Mouse (Mus musculus): Measurements from ENCODE around the gene Ccdc120. TPM values are rescaled to one million over a fixed set of nuclear protein-coding genes. Genes with fewer than 3 reads are reported as not detected.
A peak's percentile ranks its signal among the peaks of the same experiment; 100 is the strongest.

The Ccdc120 gene
- polyA plus RNA-seq, 1 experiment = 65.1 TPM

DNA sequence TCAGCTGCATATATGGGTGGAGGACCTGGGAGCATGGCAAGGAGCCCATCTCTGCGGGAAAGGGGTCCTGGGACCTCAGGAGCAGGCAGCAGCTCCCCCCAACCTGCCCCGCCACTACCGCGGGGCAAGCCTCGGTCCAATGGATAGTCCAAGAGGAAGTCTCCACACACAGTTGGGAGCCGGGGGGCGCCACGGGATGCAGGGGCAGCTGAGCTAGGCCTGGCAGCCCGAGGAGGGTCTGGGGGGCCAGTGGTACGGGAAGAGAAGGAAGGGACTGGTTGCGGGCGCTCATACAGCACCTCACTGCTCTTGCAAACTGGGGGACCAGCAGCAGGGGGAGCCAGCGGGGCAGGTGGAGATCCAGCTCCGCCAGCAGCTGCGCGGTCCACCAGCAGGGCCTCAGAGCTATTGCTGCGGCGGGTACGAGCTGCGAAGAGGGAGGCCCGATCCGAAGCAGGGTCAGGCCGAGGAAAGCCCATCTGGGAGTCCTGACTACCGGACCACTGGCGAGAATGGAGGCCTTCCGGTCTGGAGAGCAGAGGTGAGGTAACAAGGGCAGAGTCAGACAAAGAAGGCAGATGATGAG, 17.0 kb downstream of the Ccdc120 start:
- no peak overlapping the region for H3K27ac ChIP-seq (ENCODE audit: insufficient read depth, low read depth, low read length)
- H3K4me3 ChIP-seq (ENCODE audit: low read depth, low read length) = 0 out of 2 replicates have a peak overlapping the region, but pooled peaks have one; percentile 33
- 36% methylated on average over 25 of the region's 26 CpGs for WGBS
- TF ChIP-seq POLR2A (IDR thresholded peaks at IDR 0.05; ENCODE audit: low read depth, low read length) (no peak), CTCF (IDR thresholded peaks at IDR 0.05; ENCODE audit: extremely low read depth, insufficient read length, insufficient replicate concordance, low read depth, low read length) (peak; percentile 48)
- peaks cover 8% of the 10 kb centered on the region for H3K4me1 ChIP-seq (ENCODE audit: control insufficient read depth, insufficient read depth, insufficient read length, low read length)
- H3K36me3 ChIP-seq (ENCODE audit: control insufficient read depth, insufficient read depth, low read length) = peaks cover 6% of the 10 kb centered on the region; the same call in 1 of the 2 replicates
- no peaks in the 10 kb centered on the region for H3K27me3 ChIP-seq (ENCODE audit: control insufficient read depth, insufficient read depth, low read length)

DNA sequence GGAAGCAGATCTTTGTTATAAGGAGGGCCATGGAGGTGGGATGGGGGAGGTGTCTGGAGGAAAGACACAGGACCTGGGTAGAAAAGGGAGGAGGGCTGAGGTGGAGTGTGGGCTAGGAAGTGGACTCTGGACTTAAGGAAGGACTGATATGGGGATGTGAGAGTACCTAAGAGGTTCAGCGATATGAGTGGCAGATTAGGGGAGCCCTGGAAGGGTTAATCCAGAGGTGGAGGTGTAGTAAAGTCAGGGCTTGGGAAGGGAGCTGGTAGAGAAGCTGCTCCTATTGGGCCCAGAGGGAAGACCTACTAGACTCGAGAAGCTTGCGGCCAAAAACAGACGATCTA, 21.8 kb downstream of the Ccdc120 start:
- WGBS = 18% methylated on average over 4 of the region's 4 CpGs
- H3K4me3 ChIP-seq (ENCODE audit: low read depth, low read length) = peak overlapping the region; percentile 79
- no peak overlapping the region for H3K27ac ChIP-seq (ENCODE audit: insufficient read depth, low read depth, low read length)

DNA sequence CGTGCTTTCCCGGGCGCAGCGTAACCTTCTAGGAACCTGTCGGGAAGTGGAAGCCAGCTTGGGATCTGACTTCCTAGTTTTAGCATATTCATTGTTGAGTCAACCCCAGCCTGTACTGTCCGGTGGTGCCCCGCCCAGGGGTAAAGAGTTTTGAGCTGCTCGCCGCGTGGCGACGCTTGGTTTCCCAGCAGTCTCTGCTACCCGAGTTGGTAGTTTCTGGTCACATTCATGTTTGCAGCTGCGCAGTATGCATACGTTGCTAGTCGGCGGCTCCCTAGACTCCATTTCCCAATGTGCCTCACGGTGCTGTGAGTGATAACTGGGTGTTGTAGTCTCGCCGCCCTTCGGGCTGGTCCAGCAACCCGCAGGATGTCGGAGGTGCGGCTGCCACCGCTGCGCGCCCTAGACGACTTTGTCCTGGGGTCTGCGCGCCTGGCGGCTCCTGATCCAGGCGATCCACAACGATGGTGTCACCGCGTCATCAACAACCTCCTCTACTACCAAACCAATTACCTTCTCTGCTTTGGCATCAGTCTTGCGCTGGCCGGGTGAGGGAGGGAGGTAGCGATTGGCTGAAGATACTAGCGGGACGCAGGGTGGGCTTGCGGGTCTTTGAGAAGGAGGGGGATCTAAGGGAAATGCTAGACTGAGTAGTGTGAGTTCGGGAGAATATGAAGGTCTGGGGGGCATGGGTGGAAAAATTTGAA, 22.3 kb downstream of the Ccdc120 start, which contains the start of gene Praf2:
Gene Praf2 (plus strand): TSS at position 225 of the 707 bp plus-strand sequence.
- WGBS = 10% methylated on average over 42 of the region's 42 CpGs
- Histone ChIP-seq H3K27me3 (ENCODE audit: control insufficient read depth, insufficient read depth, low read length) (no peaks in the 10 kb centered on the region), H3K36me3 (ENCODE audit: control insufficient read depth, insufficient read depth, low read length) (peaks cover 7% of the 10 kb centered on the region), H3K4me1 (ENCODE audit: control insufficient read depth, insufficient read depth, insufficient read length, low read length) (no peaks in the 10 kb centered on the region; the same call in 1 of the 2 replicates), H3K4me3 (ENCODE audit: low read depth, low read length) (peak within 1 kb of the TSS; percentile 79), H3K27ac (ENCODE audit: insufficient read depth, low read depth, low read length) (peak within 1 kb of the TSS; percentile 84)
- TF ChIP-seq CTCF (IDR thresholded peaks at IDR 0.05; ENCODE audit: extremely low read depth, insufficient read length, insufficient replicate concordance, low read depth, low read length) (no peak), POLR2A (IDR thresholded peaks at IDR 0.05; ENCODE audit: low read depth, low read length) (no peak)

More for the DNA sequence above, 21.8 kb downstream of the Ccdc120 start:
- TF ChIP-seq CTCF (IDR thresholded peaks at IDR 0.05; ENCODE audit: extremely low read depth, insufficient read length, insufficient replicate concordance, low read depth, low read length) (no peak), POLR2A (IDR thresholded peaks at IDR 0.05; ENCODE audit: low read depth, low read length) (no peak)
- Histone ChIP-seq H3K27me3 (ENCODE audit: control insufficient read depth, insufficient read depth, low read length) (no peaks in the 10 kb centered on the region), H3K4me1 (ENCODE audit: control insufficient read depth, insufficient read depth, insufficient read length, low read length) (peaks cover 1% of the 10 kb centered on the region; the same call in 1 of the 2 replicates), H3K36me3 (ENCODE audit: control insufficient read depth, insufficient read depth, low read length) (peaks cover 7% of the 10 kb centered on the region)

DNA sequence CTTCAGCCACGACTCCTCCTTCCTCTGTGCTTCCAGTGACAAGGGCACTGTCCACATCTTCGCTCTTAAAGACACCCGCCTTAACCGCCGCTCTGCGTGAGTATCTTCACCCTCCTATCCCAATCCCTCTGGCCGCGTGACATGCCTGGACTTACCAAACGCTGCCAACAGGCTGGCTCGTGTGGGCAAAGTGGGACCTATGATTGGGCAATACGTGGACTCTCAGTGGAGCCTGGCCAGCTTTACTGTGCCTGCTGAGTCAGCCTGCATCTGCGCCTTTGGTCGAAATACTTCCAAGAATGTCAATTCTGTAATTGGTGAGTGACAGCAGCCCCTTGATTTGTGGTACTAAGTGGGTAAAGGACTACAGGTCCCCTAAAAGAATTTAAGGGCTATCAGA, 23.5 kb downstream of the Ccdc120 start:
- no peaks in the 10 kb centered on the region; the same call in 1 of the 2 replicates for H3K4me1 ChIP-seq (ENCODE audit: control insufficient read depth, insufficient read depth, insufficient read length, low read length)
- H3K36me3 ChIP-seq (ENCODE audit: control insufficient read depth, insufficient read depth, low read length) = peaks cover 5% of the 10 kb centered on the region
- no peaks in the 10 kb centered on the region for H3K27me3 ChIP-seq (ENCODE audit: control insufficient read depth, insufficient read depth, low read length)
- no peak overlapping the region for H3K4me3 ChIP-seq (ENCODE audit: low read depth, low read length)
- whole genome bisulfite sequencing = 90% methylated on average over 13 of the region's 13 CpGs
- no peak overlapping the region for H3K27ac ChIP-seq (ENCODE audit: insufficient read depth, low read depth, low read length)
- TF ChIP-seq POLR2A (IDR thresholded peaks at IDR 0.05; ENCODE audit: low read depth, low read length) (no peak), CTCF (IDR thresholded peaks at IDR 0.05; ENCODE audit: extremely low read depth, insufficient read length, insufficient replicate concordance, low read depth, low read length) (no peak)

DNA sequence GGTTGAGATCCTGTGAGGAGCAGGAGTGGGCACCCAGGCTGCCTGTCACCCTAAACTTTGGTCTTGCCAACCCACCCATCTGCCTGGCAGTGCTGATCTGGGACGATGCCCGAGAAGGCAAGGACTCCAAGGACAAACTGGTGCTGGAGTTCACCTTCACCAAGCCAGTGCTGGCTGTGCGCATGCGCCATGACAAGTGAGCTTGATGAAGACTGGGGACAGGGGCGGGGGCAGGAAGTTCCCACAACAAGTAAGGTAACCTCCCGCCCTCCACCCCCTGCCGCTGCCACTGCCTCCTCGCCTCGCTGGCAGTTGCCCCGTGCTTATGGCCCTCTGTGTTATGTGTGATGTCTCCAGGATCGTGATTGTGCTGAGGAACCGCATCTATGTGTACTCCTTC, 24.9 kb downstream of the Ccdc120 start:
- Histone ChIP-seq H3K4me1 (ENCODE audit: control insufficient read depth, insufficient read depth, insufficient read length, low read length) (no peaks in the 10 kb centered on the region; the same call in 1 of the 2 replicates), H3K27me3 (ENCODE audit: control insufficient read depth, insufficient read depth, low read length) (no peaks in the 10 kb centered on the region), H3K27ac (ENCODE audit: insufficient read depth, low read depth, low read length) (no peak overlapping the region), H3K4me3 (ENCODE audit: low read depth, low read length) (no peak overlapping the region), H3K36me3 (ENCODE audit: control insufficient read depth, insufficient read depth, low read length) (peaks cover 5% of the 10 kb centered on the region)
- TF ChIP-seq POLR2A (IDR thresholded peaks at IDR 0.05; ENCODE audit: low read depth, low read length) (no peak), CTCF (IDR thresholded peaks at IDR 0.05; ENCODE audit: extremely low read depth, insufficient read length, insufficient replicate concordance, low read depth, low read length) (no peak)
- WGBS = 90% methylated on average over 12 of the region's 12 CpGs

DNA sequence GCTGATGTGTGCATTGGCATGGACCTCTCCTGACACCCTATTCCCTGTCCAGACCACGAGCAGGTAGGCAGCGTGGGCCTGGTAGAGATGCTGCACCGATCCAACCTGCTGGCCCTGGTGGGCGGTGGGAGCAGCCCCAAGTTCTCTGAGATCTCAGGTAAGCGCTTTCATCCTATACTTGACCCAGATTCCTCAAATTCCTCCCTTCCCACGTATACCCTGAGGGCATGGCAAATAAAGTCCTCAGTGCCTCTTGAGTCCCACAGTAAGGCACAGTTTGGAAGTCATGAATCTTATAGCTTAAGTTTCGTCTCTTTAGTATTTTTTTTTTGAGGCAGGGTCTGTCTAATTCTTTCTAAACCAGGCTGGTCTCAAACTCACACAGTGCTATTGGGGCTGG, 26.6 kb downstream of the Ccdc120 start:
- WGBS = 88% methylated on average over 7 of the region's 7 CpGs

DNA sequence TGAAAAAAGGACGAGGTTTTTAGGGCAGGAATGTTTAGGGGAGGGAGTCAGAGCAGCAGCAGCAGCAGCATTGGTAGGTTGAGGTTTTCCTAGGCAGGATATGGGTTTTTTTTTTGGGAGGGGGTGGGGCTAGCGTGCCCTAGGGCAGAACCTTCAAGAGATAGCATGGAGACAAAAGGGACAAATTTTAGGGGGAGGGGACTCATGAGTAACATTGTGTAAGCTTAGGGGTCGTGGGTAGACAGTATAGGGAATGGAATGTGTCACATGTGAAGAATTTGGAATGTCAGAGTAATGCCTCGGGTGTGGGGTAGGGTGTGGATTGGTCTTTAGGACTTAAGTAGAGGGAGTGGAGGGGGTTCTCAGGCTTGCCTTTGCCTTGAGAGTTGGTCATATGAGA, 28.0 kb downstream of the Ccdc120 start:
- 9% methylated on average over 4 of the region's 4 CpGs for WGBS
- Histone ChIP-seq H3K4me3 (ENCODE audit: low read depth, low read length) (peak overlapping the region; percentile 96; the same call in 1 of the 2 replicates), H3K36me3 (ENCODE audit: control insufficient read depth, insufficient read depth, low read length) (peaks cover 5% of the 10 kb centered on the region), H3K4me1 (ENCODE audit: control insufficient read depth, insufficient read depth, insufficient read length, low read length) (no peaks in the 10 kb centered on the region), H3K27me3 (ENCODE audit: control insufficient read depth, insufficient read depth, low read length) (no peaks in the 10 kb centered on the region), H3K27ac (ENCODE audit: insufficient read depth, low read depth, low read length) (no peak overlapping the region)
- TF ChIP-seq POLR2A (IDR thresholded peaks at IDR 0.05; ENCODE audit: low read depth, low read length) (no peak), CTCF (IDR thresholded peaks at IDR 0.05; ENCODE audit: extremely low read depth, insufficient read length, insufficient replicate concordance, low read depth, low read length) (no peak)

More for the DNA sequence above, 26.6 kb downstream of the Ccdc120 start:
- TF ChIP-seq POLR2A (IDR thresholded peaks at IDR 0.05; ENCODE audit: low read depth, low read length) (no peak), CTCF (IDR thresholded peaks at IDR 0.05; ENCODE audit: extremely low read depth, insufficient read length, insufficient replicate concordance, low read depth, low read length) (no peak)
- H3K36me3 ChIP-seq (ENCODE audit: control insufficient read depth, insufficient read depth, low read length) = peaks cover 5% of the 10 kb centered on the region
- no peak overlapping the region for H3K4me3 ChIP-seq (ENCODE audit: low read depth, low read length)
- H3K27me3 ChIP-seq (ENCODE audit: control insufficient read depth, insufficient read depth, low read length) = no peaks in the 10 kb centered on the region
- no peaks in the 10 kb centered on the region; the same call in 1 of the 2 replicates for H3K4me1 ChIP-seq (ENCODE audit: control insufficient read depth, insufficient read depth, insufficient read length, low read length)
- H3K27ac ChIP-seq (ENCODE audit: insufficient read depth, low read depth, low read length) = no peak overlapping the region

Measured in small intestine, adult 2 months (tissue).